Mouse (Mus musculus) liver, adult 2 months (tissue): ENCODE measurements around the gene Prss16.
"Not testable (repeated sequence)": the region's sequence is repeated elsewhere in the genome, so short reads cannot be mapped to it uniquely, and the experiment has no call there.

Experiments
- CTCF ChIP-seq: fragments of 200-500 bp; IDR thresholded peaks from 2 replicates; pipeline ENCODE4 v1.5.1; 2011; ENCODE audit warnings: low read depth, low read length, control low read depth
- POLR2A ChIP-seq: fragments of 200-500 bp; IDR thresholded peaks from 2 replicates; pipeline ENCODE4 v1.6.1; 2011; ENCODE audit warnings: low read length, control low read depth; ENCODE audit not compliant: insufficient read depth; ENCODE audit errors: extremely low read depth

DNA sequence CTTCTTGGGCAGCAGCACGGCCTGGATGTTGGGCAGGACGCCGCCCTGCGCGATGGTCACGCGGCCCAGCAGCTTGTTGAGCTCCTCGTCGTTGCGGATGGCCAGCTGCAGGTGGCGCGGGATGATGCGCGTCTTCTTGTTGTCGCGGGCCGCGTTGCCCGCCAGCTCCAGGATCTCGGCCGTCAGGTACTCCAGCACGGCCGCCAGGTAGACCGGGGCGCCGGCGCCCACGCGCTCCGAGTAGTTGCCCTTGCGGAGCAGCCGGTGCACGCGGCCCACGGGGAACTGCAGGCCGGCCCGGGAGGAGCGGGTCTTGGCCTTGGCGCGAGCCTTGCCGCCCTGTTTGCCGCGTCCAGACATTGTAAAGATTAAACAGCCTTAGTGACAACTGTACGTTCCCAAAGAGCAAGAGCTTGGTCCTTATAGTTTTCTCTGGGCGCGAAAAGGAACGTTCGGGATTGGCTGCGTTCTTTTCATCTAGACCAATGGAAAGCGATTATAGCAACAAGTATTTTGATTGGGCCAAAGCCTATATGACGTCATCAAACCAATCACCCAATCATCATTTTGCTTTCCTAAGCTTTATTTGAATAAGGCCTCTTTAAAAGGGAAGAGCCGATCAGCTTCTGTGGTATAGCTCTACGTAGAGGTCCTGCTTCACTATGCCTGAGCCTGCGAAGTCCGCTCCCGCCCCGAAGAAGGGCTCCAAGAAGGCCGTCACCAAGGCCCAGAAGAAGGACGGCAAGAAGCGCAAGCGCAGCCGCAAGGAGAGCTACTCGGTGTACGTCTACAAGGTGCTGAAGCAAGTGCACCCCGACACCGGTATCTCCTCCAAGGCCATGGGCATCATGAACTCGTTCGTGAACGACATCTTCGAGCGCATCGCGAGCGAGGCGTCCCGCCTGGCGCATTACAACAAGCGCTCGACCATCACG, 33.3 kb upstream of the Prss16 start, which contains the start of the genes Hist1h2ag and Hist1h2bj:
- not testable (repeated sequence) for TF ChIP-seq CTCF
- peak; percentile 42; the same call in 1 of the 2 replicates for TF ChIP-seq POLR2A
